Mouse (Mus musculus) layer of hippocampus, adult 6 months (tissue): ENCODE results near the gene Serpina12. TPM values are rescaled to one million over a fixed set of nuclear protein-coding genes. Genes with fewer than 3 reads are reported as not detected.

Experiments used
- long read RNA-seq, 2 experiments: library from polyadenylated mRNA; unstranded; transcript quantifications; one replicate each; pipeline ENCODE4 v2.0.0; 2019 to 2020
- polyA plus RNA-seq: library from polyadenylated mRNA; unstranded; fragments of <200 nt; fragmentation: Nextera tagmentation; gene quantifications from 2 replicates; pipeline ENCODE4 v1.2.3, GENCODE M21; 2021

The Serpina12 gene
- 0.05 and 0.06 TPM in 2 replicates for polyA plus RNA-seq
- long read RNA-seq, experiment 1: 0 reads
- long read RNA-seq, experiment 2: 0 reads

DNA sequence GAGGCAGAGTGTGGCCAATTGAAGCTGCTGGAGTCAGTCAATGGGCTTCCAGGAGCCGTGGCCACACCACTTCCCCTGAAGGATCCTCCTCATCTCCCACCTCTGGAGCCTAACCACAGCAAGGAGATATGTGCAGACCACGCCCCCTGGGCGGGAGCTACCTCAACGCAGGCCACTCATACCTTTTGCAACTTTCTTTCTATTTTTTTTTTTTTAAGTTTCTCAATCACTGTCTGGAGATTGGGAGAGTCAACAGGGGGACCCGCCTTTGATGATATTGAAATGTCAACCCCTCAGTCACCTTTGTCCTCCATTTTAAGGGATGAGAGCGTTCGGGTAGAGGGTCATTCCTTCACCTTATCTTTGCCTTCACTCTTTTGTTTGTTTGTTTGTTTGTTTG is at the start of gene Serpina12:
TSS of gene Serpina12 (minus strand) at position 101 of the 400 bp plus-strand sequence.

DNA sequence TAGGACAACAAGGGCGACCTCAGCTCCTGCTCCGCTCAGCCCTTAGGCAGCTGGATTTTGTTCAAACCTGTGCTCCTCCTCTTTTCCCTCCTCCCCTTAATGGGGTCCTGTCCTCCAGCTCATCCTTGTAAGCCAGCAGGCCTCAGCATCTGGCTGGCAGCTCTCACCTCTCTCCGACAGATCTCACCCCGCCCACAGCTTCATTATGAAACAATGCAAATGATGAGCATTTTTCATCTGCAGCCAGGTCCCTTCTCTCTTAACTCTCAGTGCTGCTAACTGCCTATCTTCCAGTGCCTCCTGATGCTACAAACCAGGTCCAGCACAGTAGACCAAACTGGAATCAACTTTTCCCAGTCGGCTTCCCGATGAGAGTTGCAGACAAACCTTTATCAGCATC is 30.6 kb downstream of the Serpina12 start, which contains the start of gene Serpina9:
TSS of gene Serpina9 (minus strand) at position 136 of the 400 bp plus-strand sequence.

GRCm38 (mm10) chr12:103989857-103990256 is 54.4 kb downstream of the Serpina12 start, which contains the start of gene Serpina11:
Serpina11 (minus strand) TSS chr12:103989957.

Other genes starting within 250 kb of the Serpina12 start
- not detected in 2 replicates for gene Serpina1b, start 214.1 kb downstream of the Serpina12 start, polyA plus RNA-seq
- gene Serpina1a, start 180.9 kb downstream of the Serpina12 start, polyA plus RNA-seq: not detected in 2 replicates
- gene Serpina1c, start 139.6 kb downstream of the Serpina12 start, polyA plus RNA-seq: not detected in 2 replicates
- not detected in 2 replicates for gene Serpina1e, start 85.5 kb downstream of the Serpina12 start, polyA plus RNA-seq
- not detected in 2 replicates for gene Serpina11, start 54.5 kb downstream of the Serpina12 start, polyA plus RNA-seq
- 0.04 and 0.73 TPM in 2 replicates for gene Serpina9, start 30.7 kb downstream of the Serpina12 start, polyA plus RNA-seq
- not detected in 2 replicates for gene Serpina5, start 56.7 kb upstream of the Serpina12 start, polyA plus RNA-seq
- not detected in 2 replicates for gene Serpina3a, start 68.3 kb upstream of the Serpina12 start, polyA plus RNA-seq
- not detected in 2 replicates for gene Serpina3b, start 83.6 kb upstream of the Serpina12 start, polyA plus RNA-seq
- gene Serpina3c, start 109.4 kb upstream of the Serpina12 start, polyA plus RNA-seq: 0.16 and 0.20 TPM in 2 replicates
- gene Serpina3f, start 170.1 kb upstream of the Serpina12 start, polyA plus RNA-seq: not detected in 2 replicates
- 1.2 and 1.6 TPM in 2 replicates for gene Serpina3g, start 191.8 kb upstream of the Serpina12 start, polyA plus RNA-seq
- gene Serpina3i, start 218.7 kb upstream of the Serpina12 start, polyA plus RNA-seq: 0.06 TPM in 1 of 2 replicates, not detected in the other